Mouse (Mus musculus): ENCODE data around the gene Olfr1034. TPM values are rescaled to one million over a fixed set of nuclear protein-coding genes. Genes with fewer than 3 reads are reported as not detected.
"Not testable (repeated sequence)": the region's sequence is repeated elsewhere in the genome, so short reads cannot be mapped to it uniquely, and the experiment has no call there.

Olfr1034 gene
- under 1 TPM; 0.11 to 0.31 TPM for total RNA-seq (2021)
- long read RNA-seq, experiment 1 = 0 reads
- long read RNA-seq, experiment 2 = 0 reads

- no peak for DNase-seq (ENCODE audit: low spot score in 2 of 2)
Measured at GRCm38 (mm10) chr2:86045561-86045960, at the start of gene Olfr1034. Gene Olfr1034, plus strand, starts transcription at chr2:86045861.

- no peak for DNase-seq (ENCODE audit: low spot score in 2 of 2)
Measured at GRCm38 (mm10) chr2:86005240-86005639, 40.4 kb upstream of the Olfr1034 start, which contains the start of gene Olfr1032. Gene Olfr1032, plus strand, starts transcription at chr2:86005540.

- DNase-seq (ENCODE audit: low spot score in 2 of 2) = not testable (repeated sequence)
Measured at GRCm38 (mm10) chr2:86020406-86020805, 25.3 kb upstream of the Olfr1034 start, which contains the start of gene Olfr1033. Gene Olfr1033, plus strand, starts transcription at chr2:86020633.

- DNase-seq (ENCODE audit: low spot score in 2 of 2) = not testable (repeated sequence)
Measured at GRCm38 (mm10) chr2:86021518-86021917, 24.1 kb upstream of the Olfr1034 start.

- not testable (repeated sequence) for DNase-seq (ENCODE audit: low spot score in 2 of 2)
Measured at GRCm38 (mm10) chr2:86050777-86051176, 5.1 kb downstream of the Olfr1034 start.

- DNase-seq (ENCODE audit: low spot score in 2 of 2) = not testable (repeated sequence)
Measured at GRCm38 (mm10) chr2:86063766-86064165, 18.1 kb downstream of the Olfr1034 start.

- no peak for DNase-seq (ENCODE audit: low spot score in 2 of 2)
Measured at GRCm38 (mm10) chr2:86070189-86070588, 24.5 kb downstream of the Olfr1034 start.

- not testable (repeated sequence) for DNase-seq (ENCODE audit: low spot score in 2 of 2)
Measured at GRCm38 (mm10) chr2:86073692-86074091, 28.0 kb downstream of the Olfr1034 start, which contains the start of gene Olfr1036. Gene Olfr1036, plus strand, starts transcription at chr2:86073992.

GRCm38 (mm10) chr2:86080478-86080877 is 34.8 kb downstream of the Olfr1034 start:
- DNase-seq (ENCODE audit: low spot score in 2 of 2) = not testable (repeated sequence)

- no peak for DNase-seq (ENCODE audit: low spot score in 2 of 2)
Measured at GRCm38 (mm10) chr2:86087285-86087684, 41.6 kb downstream of the Olfr1034 start, which contains the start of gene Olfr1037. Gene Olfr1037, minus strand, starts transcription at chr2:86087385.

Other genes starting within 250 kb of the Olfr1034 start
- not detected for gene Olfr1016, start 243.3 kb upstream of the Olfr1034 start, total RNA-seq (2021)
- not detected for gene Olfr1018, start 227.4 kb upstream of the Olfr1034 start, total RNA-seq (2021)
- not detected for gene Olfr1019, start 200.4 kb upstream of the Olfr1034 start, total RNA-seq (2021)
- gene Olfr1020, start 198.8 kb upstream of the Olfr1034 start, total RNA-seq (2021) = not detected
- not detected for gene Olfr1022, start 177.3 kb upstream of the Olfr1034 start, total RNA-seq (2021)
- gene Olfr1023, start 160.2 kb upstream of the Olfr1034 start, total RNA-seq (2021) = not detected
- not detected for gene Olfr1024, start 140.8 kb upstream of the Olfr1034 start, total RNA-seq (2021)
- not detected for gene Olfr1025-ps1, start 130.7 kb upstream of the Olfr1034 start, total RNA-seq (2021)
- gene Olfr1026, start 124.3 kb upstream of the Olfr1034 start, total RNA-seq (2021) = not detected
- gene Olfr1028, start 95.4 kb upstream of the Olfr1034 start, total RNA-seq (2021) = not detected
- gene Olfr1029, start 72.0 kb upstream of the Olfr1034 start, total RNA-seq (2021) = not detected
- gene Olfr1030, start 66.6 kb upstream of the Olfr1034 start, total RNA-seq (2021) = not detected
- gene Olfr1031, start 55.6 kb upstream of the Olfr1034 start, total RNA-seq (2021) = not detected
- not detected for gene Olfr1032, start 40.3 kb upstream of the Olfr1034 start, total RNA-seq (2021)
- gene Olfr1033, start 25.2 kb upstream of the Olfr1034 start, total RNA-seq (2021) = 1 to 10 TPM; 3.2 to 6.0 TPM
- gene Olfr1036, start 28.1 kb downstream of the Olfr1034 start, total RNA-seq (2021) = not detected
- not detected for gene Olfr1037, start 41.5 kb downstream of the Olfr1034 start, total RNA-seq (2021)
- not detected for gene Olfr1039, start 90.1 kb downstream of the Olfr1034 start, total RNA-seq (2021)
- not detected for gene Olfr1040, start 100.9 kb downstream of the Olfr1034 start, total RNA-seq (2021)
- gene Olfr1042, start 116.0 kb downstream of the Olfr1034 start, total RNA-seq (2021) = not detected
- not detected for gene Olfr1043, start 121.7 kb downstream of the Olfr1034 start, total RNA-seq (2021)
- gene Olfr1044, start 132.0 kb downstream of the Olfr1034 start, total RNA-seq (2021) = not detected
- gene Olfr52, start 139.8 kb downstream of the Olfr1034 start, total RNA-seq (2021) = not detected
- not detected for gene Olfr1045, start 157.1 kb downstream of the Olfr1034 start, total RNA-seq (2021)
- gene Olfr1046, start 173.5 kb downstream of the Olfr1034 start, total RNA-seq (2021) = not detected
- gene Olfr1047, start 185.5 kb downstream of the Olfr1034 start, total RNA-seq (2021) = not detected
- not detected for gene Olfr1048, start 194.4 kb downstream of the Olfr1034 start, total RNA-seq (2021)
- not detected for gene Olfr1049, start 212.5 kb downstream of the Olfr1034 start, total RNA-seq (2021)
- not detected for gene Olfr1051, start 233.2 kb downstream of the Olfr1034 start, total RNA-seq (2021)
- not detected for gene Olfr1052, start 246.6 kb downstream of the Olfr1034 start, total RNA-seq (2021)